Mouse (Mus musculus) MEL (cell line): ENCODE results near the gene Nrip1. TPM values are rescaled to one million over a fixed set of nuclear protein-coding genes. Genes with fewer than 3 reads are reported as not detected.

Experiments
- DNase-seq: peaks from one replicate; pipeline ENCODE4 v3.0.0; 2011; ENCODE audit warnings: low read depth, low spot score
- H3K27ac ChIP-seq: 2 replicates; pipeline ENCODE4 v1.5.1; 2012; ENCODE audit warnings: low read depth, mild to moderate bottlenecking, control low read depth, low read length, moderate library complexity; ENCODE audit not compliant: control insufficient read depth
- H3K27me3 ChIP-seq, 2 experiments: fragments of 150-350 bp in 1 of 2; sonication (generic) in 1 of 2; 2 replicates each; pipeline ENCODE4 v1.6.1; 2012; ENCODE audit warnings: low read length in 2 of 2, mild to moderate bottlenecking in 2 of 2, improper control_type of control experiment in 1 of 2, moderate library complexity in 1 of 2; ENCODE audit not compliant: insufficient read depth in 2 of 2, control insufficient read depth in 1 of 2
- H3K36me3 ChIP-seq, 2 experiments: 2 replicates each; pipeline ENCODE4 v1.6.1; 2012 to 2014; ENCODE audit warnings: low read length in 2 of 2, improper control_type of control experiment in 1 of 2, inconsistent platforms in 1 of 2, mild to moderate bottlenecking in 1 of 2; ENCODE audit not compliant: insufficient read depth in 2 of 2, control insufficient read depth in 1 of 2
- H3K4me1 ChIP-seq, 2 experiments: fragments of 150-350 bp in 1 of 2; sonication (generic) in 1 of 2; 2 replicates each; pipeline ENCODE4 v1.6.1; 2012; ENCODE audit warnings: low read length in 2 of 2, improper control_type of control experiment in 1 of 2, mild to moderate bottlenecking in 1 of 2; ENCODE audit not compliant: insufficient read depth in 2 of 2, control insufficient read depth in 1 of 2
- H3K4me3 ChIP-seq, 2 experiments: fragments of 150-350 bp in 1 of 2; sonication (generic) in 1 of 2; 2 replicates each; pipeline ENCODE4 v1.5.1; 2012; ENCODE audit warnings: low read depth in 2 of 2, low read length in 2 of 2, mild to moderate bottlenecking in 2 of 2, moderate library complexity in 2 of 2, control low read depth in 1 of 2, improper control_type of control experiment in 1 of 2; ENCODE audit not compliant: control insufficient read depth in 1 of 2, insufficient read depth in 1 of 2
- H3K79me2 ChIP-seq: 2 replicates; pipeline ENCODE4 v1.6.1; 2012; ENCODE audit warnings: mild to moderate bottlenecking, low read length, moderate library complexity; ENCODE audit not compliant: control insufficient read depth, poor library complexity, insufficient read depth
- H3K9ac ChIP-seq: 2 replicates; pipeline ENCODE4 v1.6.1; 2012; ENCODE audit warnings: low read depth, mild to moderate bottlenecking, control low read depth, low read length, moderate library complexity; ENCODE audit not compliant: control insufficient read depth, poor library complexity, severe bottlenecking
- H3K9me3 ChIP-seq: fragments of 150-350 bp; sonication (generic); replicated peaks from 2 replicates; pipeline ENCODE4 v1.6.1; 2012; ENCODE audit warnings: mild to moderate bottlenecking, low read length, improper control_type of control experiment, moderate library complexity; ENCODE audit not compliant: insufficient read depth
- CHD1 ChIP-seq: IDR thresholded peaks from 2 replicates; pipeline ENCODE4 v1.6.1; 2012; ENCODE audit warnings: low read depth, mild to moderate bottlenecking, inconsistent platforms, low read length, improper control_type of control experiment
- E2F4 ChIP-seq: IDR thresholded peaks from 2 replicates; pipeline ENCODE4 v1.6.1; 2011; ENCODE audit warnings: low read depth, low read length, improper control_type of control experiment, borderline replicate concordance
- EP300 ChIP-seq, 2 experiments: IDR thresholded peaks; 2 replicates each; pipeline ENCODE4 v1.6.1; 2011; ENCODE audit warnings: improper control_type of control experiment in 2 of 2, low read length in 2 of 2, low read depth in 1 of 2, mild to moderate bottlenecking in 1 of 2
- ETS1 ChIP-seq: IDR thresholded peaks from 2 replicates; pipeline ENCODE4 v1.6.1; 2012; ENCODE audit warnings: low read depth, mild to moderate bottlenecking, inconsistent platforms, low read length, improper control_type of control experiment, moderate library complexity
- GABPA ChIP-seq: IDR thresholded peaks from 2 replicates; pipeline ENCODE4 v1.6.1; 2012; ENCODE audit warnings: low read depth, mild to moderate bottlenecking, inconsistent platforms, low read length, improper control_type of control experiment, moderate library complexity
- HCFC1 ChIP-seq: IDR thresholded peaks from 2 replicates; pipeline ENCODE4 v1.6.1; 2012; ENCODE audit warnings: low read depth, mild to moderate bottlenecking, inconsistent platforms, low read length, improper control_type of control experiment, moderate library complexity
- NELFE ChIP-seq: IDR thresholded peaks from 2 replicates; pipeline ENCODE4 v1.6.1; 2011; ENCODE audit warnings: low read depth, low read length, improper control_type of control experiment
- POLR2AphosphoS2 ChIP-seq: IDR thresholded peaks from 2 replicates; pipeline ENCODE4 v1.6.1; 2011; ENCODE audit warnings: low read length, improper control_type of control experiment
- RAD21 ChIP-seq: IDR thresholded peaks from 2 replicates; pipeline ENCODE4 v1.6.1; 2011; ENCODE audit warnings: mild to moderate bottlenecking, low read depth, low read length, improper control_type of control experiment
- RCOR1 ChIP-seq: IDR thresholded peaks from 2 replicates; pipeline ENCODE4 v1.6.1; 2012; ENCODE audit warnings: low read depth, mild to moderate bottlenecking, inconsistent platforms, low read length, improper control_type of control experiment
- SIN3A ChIP-seq: IDR thresholded peaks from 2 replicates; pipeline ENCODE4 v1.6.1; 2012; ENCODE audit warnings: low read length, improper control_type of control experiment, inconsistent platforms
- SMC3 ChIP-seq: IDR thresholded peaks from 2 replicates; pipeline ENCODE4 v1.6.1; 2011; ENCODE audit warnings: low read depth, low read length, improper control_type of control experiment
- TAL1 ChIP-seq: IDR thresholded peaks from 2 replicates; pipeline ENCODE4 v1.6.1; 2012; ENCODE audit warnings: mild to moderate bottlenecking, inconsistent platforms, low read length, moderate library complexity, mixed read lengths
- TBP ChIP-seq: IDR thresholded peaks from 2 replicates; pipeline ENCODE4 v1.8.0; 2011; ENCODE audit warnings: low read depth, low read length, improper control_type of control experiment
- TCF12 ChIP-seq: IDR thresholded peaks from 2 replicates; pipeline ENCODE4 v1.6.1; 2014; ENCODE audit warnings: low read depth, mild to moderate bottlenecking, inconsistent platforms, low read length, improper control_type of control experiment, moderate library complexity
- USF1 ChIP-seq: IDR thresholded peaks from 2 replicates; pipeline ENCODE4 v1.6.1; 2014; ENCODE audit warnings: low read depth, mild to moderate bottlenecking, inconsistent platforms, low read length, improper control_type of control experiment, moderate library complexity
- USF2 ChIP-seq, 2 experiments: IDR thresholded peaks; 2 replicates each; pipeline ENCODE4 v1.6.1; 2011 to 2012; ENCODE audit warnings: improper control_type of control experiment in 2 of 2, low read length in 2 of 2, borderline replicate concordance in 1 of 2, inconsistent platforms in 1 of 2, low read depth in 1 of 2, mild to moderate bottlenecking in 1 of 2; ENCODE audit not compliant: insufficient read depth in 1 of 2
- ZNF384 ChIP-seq: IDR thresholded peaks from 2 replicates; pipeline ENCODE4 v1.6.1; 2012; ENCODE audit warnings: low read depth, mild to moderate bottlenecking, inconsistent platforms, low read length, improper control_type of control experiment
- polyA plus RNA-seq, 2 experiments: library from polyadenylated mRNA; stranded (reverse) in 1 of 2; unstranded in 1 of 2; fragments of >175 nt in 1 of 2; fragments of >200 nt in 1 of 2; gene quantifications; 2 replicates each; pipeline versions ENCODE4 v1.2.1 to v1.2.4; 2012; ENCODE audit warnings: low replicate concordance in 2 of 2, low read depth in 1 of 2; ENCODE audit not compliant: insufficient read length in 2 of 2, insufficient read depth in 1 of 2, missing spikeins in 1 of 2
- total RNA-seq: library from RNA; depleted of rRNA; stranded (reverse); fragments of 300-350 nt; gene quantifications from 2 replicates; pipeline ENCODE4 v1.2.3, GENCODE M21; 2012

Nrip1 gene
- total and polyA plus RNA-seq, 3 experiments = 13.6 to 42.6 (median 21.1) TPM

DNA sequence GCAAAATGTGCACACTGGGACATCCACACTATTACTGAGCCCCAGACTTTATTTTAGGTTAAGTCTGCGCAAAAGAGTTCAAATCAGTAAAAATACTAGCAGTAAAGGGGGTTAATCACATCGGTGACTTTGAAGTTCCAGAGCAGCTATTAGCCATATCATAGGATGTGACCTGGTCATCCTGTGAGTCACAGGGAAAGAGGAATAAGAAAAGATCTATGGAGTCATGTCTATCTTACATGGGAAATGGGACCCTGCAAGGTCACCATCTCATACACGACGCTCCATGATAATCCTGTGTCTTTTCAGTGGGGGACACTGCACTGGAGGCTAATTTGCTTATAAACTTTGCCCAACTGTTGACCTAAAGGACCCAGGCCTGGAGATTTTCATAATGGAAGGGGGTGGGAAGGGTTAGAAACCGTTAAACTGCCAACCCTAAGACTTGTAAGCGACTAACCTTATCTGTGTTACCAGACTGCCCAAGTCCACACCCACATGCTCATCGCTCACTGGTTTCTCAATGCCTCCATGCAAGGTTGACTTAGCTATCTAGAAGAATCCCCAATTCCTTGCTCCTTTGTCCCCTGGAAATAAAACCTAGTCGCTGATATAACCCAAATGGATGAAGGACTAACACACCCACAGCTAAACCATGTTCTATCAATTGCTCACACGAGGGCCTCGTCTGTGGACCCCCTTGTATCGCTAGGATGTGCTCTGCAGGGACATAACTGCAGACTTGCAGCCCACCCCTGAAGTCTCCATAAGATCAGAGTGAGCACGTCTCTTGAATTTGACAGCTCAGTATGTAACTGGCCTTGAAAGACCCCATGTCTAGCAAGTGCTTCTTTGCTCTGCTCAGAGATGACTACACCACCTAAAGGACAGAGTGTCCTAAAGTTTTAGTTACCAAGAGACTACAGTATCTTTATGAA lies 59.3 kb downstream of the Nrip1 start (continued):
- TF ChIP-seq ZNF384 (no peak), RAD21 (no peak), POLR2AphosphoS2 (0 out of 2 replicates have a peak, but pooled peaks have one; percentile 34), USF1 (0 out of 2 replicates have a peak, but pooled peaks have one; percentile 10), SIN3A (peak; percentile 88)

DNA sequence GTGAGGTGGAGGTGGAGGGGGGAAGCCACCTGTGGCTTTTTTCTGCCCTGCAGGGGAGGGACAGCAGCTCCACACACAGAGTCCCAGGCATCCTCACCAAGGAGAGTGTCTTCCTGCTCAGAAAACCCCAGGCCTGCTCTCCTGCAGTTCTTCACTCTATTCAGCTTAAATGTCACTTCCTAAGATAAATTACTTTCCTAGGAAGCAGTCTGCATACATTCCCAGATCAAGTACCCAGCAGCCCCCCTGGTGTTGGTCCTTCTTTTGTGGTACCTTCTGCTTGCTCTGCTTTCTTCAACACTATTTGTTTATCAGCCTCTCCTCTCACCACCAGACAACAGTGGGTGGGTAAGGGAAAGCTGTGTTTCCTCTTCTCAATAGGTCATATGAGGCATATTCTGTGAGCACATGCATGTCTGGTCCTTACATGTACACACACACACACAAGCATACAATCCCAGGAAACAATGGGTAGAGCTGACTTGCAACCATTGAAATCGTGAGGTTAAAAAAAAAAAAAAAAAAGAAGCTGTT lies 60.7 kb downstream of the Nrip1 start:
- H3K4me3 ChIP-seq = no peak overlapping the region
- H3K79me2 ChIP-seq = peaks cover 36% of the 10 kb centered on the region
- H3K9me3 ChIP-seq = no peaks in the 10 kb centered on the region
- TF ChIP-seq E2F4 (no peak), EP300 (IDR thresholded peaks at IDR 0.05; ENCODE audit: low read depth in 1 of 2, low read length in 2 of 2) (peak in 1 of 2 experiments; percentile 58; a peak in 2 of 4 replicates), ETS1 (peak; percentile 27; the same call in 1 of the 2 replicates)
- TF ChIP-seq, all 39 proteins: peak for 2
- Histone ChIP-seq H3K36me3 (peaks cover 7 to 50% of the 10 kb centered on the region in 2 experiments), H3K4me1 (peaks cover 39 to 42% of the 10 kb centered on the region in 2 experiments), H3K9ac (peak overlapping the region; percentile 1), H3K27ac (peak overlapping the region; percentile 99), H3K27me3 (no peaks in the 10 kb centered on the region)
- peak; percentile 53 for DNase-seq

DNA sequence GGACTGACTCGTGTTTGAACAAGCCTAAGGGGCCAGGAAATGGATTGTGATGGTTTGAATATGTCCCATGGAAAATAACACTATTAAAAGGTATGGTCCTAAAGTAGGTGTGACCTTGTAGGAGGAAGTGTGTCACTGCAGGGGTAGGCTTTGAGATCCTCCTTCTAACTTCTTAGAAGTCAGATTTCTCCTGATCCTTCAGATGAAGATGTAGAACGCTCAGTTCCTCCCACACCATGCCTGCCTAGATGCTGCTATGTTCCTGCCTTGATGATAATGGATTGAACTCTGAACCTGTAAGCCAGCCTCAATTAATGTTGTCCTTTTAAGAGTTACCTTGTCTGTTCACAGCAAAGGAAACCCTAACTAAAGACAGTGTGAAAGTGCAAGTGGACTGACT lies 62.8 kb downstream of the Nrip1 start:
- Histone ChIP-seq H3K27me3 (no peaks in the 10 kb centered on the region), H3K79me2 (peaks cover 24% of the 10 kb centered on the region), H3K36me3 (peaks cover 13 to 36% of the 10 kb centered on the region in 2 experiments), H3K27ac (no peak overlapping the region), H3K4me1 (peaks cover 31 to 33% of the 10 kb centered on the region in 2 experiments), H3K9me3 (no peaks in the 10 kb centered on the region), H3K9ac (no peak overlapping the region), H3K4me3 (no peak overlapping the region)
- TF ChIP-seq SMC3 (no peak), TAL1 (no peak), E2F4 (no peak), NELFE (no peak), GABPA (no peak), HCFC1 (no peak), TBP (no peak), RCOR1 (no peak), TCF12 (no peak), ETS1 (no peak), EP300 (IDR thresholded peaks at IDR 0.05; ENCODE audit: low read depth in 1 of 2, low read length in 2 of 2) (no peak), CHD1 (no peak), USF2 (IDR thresholded peaks at IDR 0.05; ENCODE audit: borderline replicate concordance in 1 of 2, insufficient read depth in 1 of 2, low read depth in 1 of 2, low read length in 2 of 2) (no peak), SIN3A (no peak)
- no peak for DNase-seq
